Mouse (Mus musculus): ENCODE results near the gene Nfya. TPM values are rescaled to one million over a fixed set of nuclear protein-coding genes. Genes with fewer than 3 reads are reported as not detected.

Gene Nfya
- total and polyA plus RNA-seq, 3 experiments, result 26.9 to 44.2 (median 29.3) TPM

GRCm38 (mm10) chr17:48385786-48386461 is 23.8 kb downstream of the Nfya start:
- H3K27ac ChIP-seq (ENCODE audit: insufficient read depth, low read depth), result no peak overlapping the region

GRCm38 (mm10) chr17:48379050-48379449 is 30.7 kb downstream of the Nfya start:
- no peak overlapping the region for H3K27ac ChIP-seq (ENCODE audit: insufficient read depth, low read depth)
- peaks cover 6% of the 10 kb centered on the region for H3K9me3 ChIP-seq (replicated peaks; ENCODE audit: low read length)
- H3K27me3 ChIP-seq (replicated peaks), result peaks cover 5% of the 10 kb centered on the region
- no peaks in the 10 kb centered on the region for H3K4me1 ChIP-seq (ENCODE audit: control insufficient read depth in 1 of 2, insufficient read depth in 2 of 2)
- no peak for DNase-seq (ENCODE audit: extremely low read depth)
- H3K4me2 ChIP-seq (ENCODE audit: insufficient read depth, low read depth, poor library complexity, severe bottlenecking), result no peak overlapping the region
- dilution Hi-C loops (cut with MboI; ENCODE audit: extremely low pct_ligation_motif_present, extremely low pct_unique_long_range_greater_than_20kb, low sequenced_read_pairs), result no loop called here
- H3K9ac ChIP-seq (ENCODE audit: insufficient read depth, low read depth), result no peak overlapping the region
- TF ChIP-seq RCOR1 (conservative IDR thresholded peaks at IDR 0.05; ENCODE audit: low read depth, low read length) (no peak), ETS1 (conservative IDR thresholded peaks at IDR 0.05; ENCODE audit: low read depth, low read length) (no peak), CHD1 (IDR thresholded peaks at IDR 0.05; ENCODE audit: low read depth, low read length) (no peak), MAX (IDR thresholded peaks at IDR 0.05; ENCODE audit: low read length) (no peak), CHD2 (IDR thresholded peaks at IDR 0.05; ENCODE audit: low read length) (no peak), POLR2A (IDR thresholded peaks at IDR 0.05; ENCODE audit: low read depth, low read length) (no peak), HCFC1 (IDR thresholded peaks at IDR 0.05; ENCODE audit: low read depth, low read length) (no peak), RAD21 (IDR thresholded peaks at IDR 0.05; ENCODE audit: low read depth, low read length) (no peak), ZKSCAN1 (IDR thresholded peaks at IDR 0.05; ENCODE audit: borderline replicate concordance, low read depth, low read length) (no peak), TBP (conservative IDR thresholded peaks at IDR 0.05; ENCODE audit: low read depth, low read length) (no peak), ZMIZ1 (IDR thresholded peaks at IDR 0.05; ENCODE audit: low read depth, low read length) (no peak), MEF2A (IDR thresholded peaks at IDR 0.05; ENCODE audit: borderline replicate concordance, low read depth, low read length) (no peak), SIN3A (IDR thresholded peaks at IDR 0.05; ENCODE audit: low read length) (no peak), EP300 (IDR thresholded peaks at IDR 0.05; ENCODE audit: low read length) (no peak), USF1 (IDR thresholded peaks at IDR 0.05; ENCODE audit: low read depth, low read length) (no peak), IRF4 (IDR thresholded peaks at IDR 0.05; ENCODE audit: low read depth, low read length) (no peak)
- no peaks in the 10 kb centered on the region for H3K79me2 ChIP-seq (replicated peaks; ENCODE audit: control insufficient read depth, extremely low read depth, insufficient read depth, poor library complexity, severe bottlenecking)
- in situ Hi-C loops (cut with MboI; ENCODE audit: low pct_ligation_motif_present, low pct_unique_long_range_greater_than_20kb, low sequenced_read_pairs), result no loop called here
- H3K4me3 ChIP-seq (replicated peaks in 1 of 3; ENCODE audit: low read depth in 2 of 3, low read length in 2 of 3, poor library complexity in 1 of 3), result no peak overlapping the region
- H3K36me3 ChIP-seq (replicated peaks in 1 of 2; ENCODE audit: control insufficient read depth in 1 of 2, insufficient read depth in 1 of 2, low read length in 1 of 2), result no peaks in the 10 kb centered on the region

More at GRCm38 (mm10) chr17:48385786-48386461, 23.8 kb downstream of the Nfya start:
- Histone ChIP-seq H3K9me3 (replicated peaks; ENCODE audit: low read length) (no peaks in the 10 kb centered on the region), H3K9ac (ENCODE audit: insufficient read depth, low read depth) (no peak overlapping the region), H3K27me3 (replicated peaks) (no peaks in the 10 kb centered on the region), H3K4me1 (ENCODE audit: control insufficient read depth in 1 of 2, insufficient read depth in 2 of 2) (peaks cover 0 to 11% of the 10 kb centered on the region in 2 experiments; a peak in 2 of 4 replicates), H3K36me3 (replicated peaks in 1 of 2; ENCODE audit: control insufficient read depth in 1 of 2, insufficient read depth in 1 of 2, low read length in 1 of 2) (peaks cover 35 to 52% of the 10 kb centered on the region in 2 experiments), H3K4me2 (ENCODE audit: insufficient read depth, low read depth, poor library complexity, severe bottlenecking) (no peak overlapping the region), H3K79me2 (replicated peaks; ENCODE audit: control insufficient read depth, extremely low read depth, insufficient read depth, poor library complexity, severe bottlenecking) (no peaks in the 10 kb centered on the region), H3K4me3 (replicated peaks in 1 of 3; ENCODE audit: low read depth in 2 of 3, low read length in 2 of 3, poor library complexity in 1 of 3) (no peak overlapping the region)
- dilution Hi-C loops (cut with MboI; ENCODE audit: extremely low pct_ligation_motif_present, extremely low pct_unique_long_range_greater_than_20kb, low sequenced_read_pairs) (no loop called here), in situ Hi-C loops (cut with MboI; ENCODE audit: low pct_ligation_motif_present, low pct_unique_long_range_greater_than_20kb, low sequenced_read_pairs) (no loop called here)
- TF ChIP-seq POLR2AphosphoS2 (IDR thresholded peaks at IDR 0.05; ENCODE audit: low read depth, low read length) (peak; percentile 75; the same call in 1 of the 2 replicates), MYC (IDR thresholded peaks at IDR 0.05; ENCODE audit: low read depth, low read length) (no peak)
- peak; percentile 16 for DNase-seq (ENCODE audit: extremely low read depth)
